9 mouse cellular contexts compared by ENCODE assay signal in genomic region chr3:126362931-126363525, GRCm38 (mm10). TPM values are rescaled to one million over a fixed set of nuclear protein-coding genes. Genes with fewer than 3 reads are reported as not detected.
DNase-seq lines count a peak whose midpoint lies in the region; ATAC-seq lines count a peak whose summit lies in the region.
"Had no signal": no experiment of that assay in that cellular context is flagged by ENCODE, and none has a peak within 500 bp of the region (broad histone marks: within the 10 kb centered on the region; RNA-seq: fewer than 3 reads in every experiment).

No protein-coding gene starts in this region.

- no peak overlapping the region for H3K4me3 ChIP-seq in intestine, embryonic 15.5 days (replicated peaks)

- ATAC-seq in intestine, embryonic 15.5 days, result no peak

- H3K4me2 ChIP-seq in intestine, embryonic 15.5 days (replicated peaks), result peak overlapping the region; percentile 85

- H3K27me3 ChIP-seq in intestine, embryonic 15.5 days (replicated peaks), result no peaks in the 10 kb centered on the region

- no peaks in the 10 kb centered on the region for H3K9me3 ChIP-seq in intestine, embryonic 15.5 days

- 84% methylated on average over 11 of the region's 11 CpGs for WGBS in intestine, embryonic 15.5 days

- 0 out of 2 replicates have a peak, but pooled peaks cover 2% of the 10 kb centered on the region for H3K4me1 ChIP-seq in intestine, embryonic 15.5 days (replicated peaks)

- no peak overlapping the region for H3K27ac ChIP-seq in intestine, embryonic 15.5 days

- no peaks in the 10 kb centered on the region for H3K36me3 ChIP-seq in intestine, embryonic 15.5 days

- no peak overlapping the region for H3K9ac ChIP-seq in intestine, embryonic 15.5 days

- peak; percentile 3 for DNase-seq in embryo, embryonic 10.5 days (ENCODE audit: low spot score)
- no peak for DNase-seq in embryo, embryonic 9.5 days (ENCODE audit: extremely low spot score)
- peak; percentile 28 to 75 for DNase-seq in layer of hippocampus, adult 18-20 months (ENCODE audit: low spot score in 2 of 2)
- no peak for DNase-seq in layer of hippocampus, postnatal 10 days (ENCODE audit: low spot score in 2 of 2)
- DNase-seq in retina, postnatal 1 day, result peak; percentile 20
- no peak for DNase-seq in adrenal gland, postnatal 25 days
- no peak for DNase-seq in spleen, postnatal 10 days (ENCODE audit: low spot score in 2 of 2)
- DNase-seq: B cell, adult 2 months had no signal

RNA-seq across cellular contexts. Expression of gene Arsj, which starts 0.5 kb away (rescaled TPM):
- total RNA-seq in layer of hippocampus, adult 18-20 months (2021), result 1 to 10 TPM; 3.9 to 4.2 TPM
- 1 to 10 TPM in 1 of 2 experiments, under 1 TPM in 1; 0.98 to 1.1 TPM for total RNA-seq in layer of hippocampus, postnatal 10 days (2021)
- 1.7 and 1.8 TPM in 2 replicates for polyA plus RNA-seq in intestine, embryonic 15.5 days (2015; fragmentation: Nextera tagmentation; extraction: Ambion mirVana)
- not detected in 2 replicates for total RNA-seq in adrenal gland, postnatal 25 days (2021)

Comparison
In these comparisons a context has a peak if more than half of its experiments do, and no peak if none do; other contexts are left out.
1. DNase-seq: peak in embryo, embryonic 10.5 days (single experiment), layer of hippocampus, adult 18-20 months (2 of 2) and retina, postnatal 1 day (single experiment); none in embryo, embryonic 9.5 days (single experiment), layer of hippocampus, postnatal 10 days (0 of 2), adrenal gland, postnatal 25 days (single experiment) and spleen, postnatal 10 days (0 of 2).